Mouse (Mus musculus): ENCODE measurements around the gene Zbtb20. TPM values are rescaled to one million over a fixed set of nuclear protein-coding genes. Genes with fewer than 3 reads are reported as not detected.

Zbtb20 gene
- polyA plus RNA-seq (2014; fragmentation: Nextera tagmentation; extraction: Ambion mirVana) = 42.5 and 44.1 TPM in 2 replicates

DNA sequence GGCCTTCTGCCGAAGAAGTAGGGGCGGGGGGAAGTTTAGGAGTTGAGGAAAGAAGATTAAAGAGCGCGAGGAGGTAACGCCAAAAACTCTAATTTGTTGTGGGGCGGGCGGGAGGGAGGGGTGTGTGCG lies at the start of gene Zbtb20:
Gene Zbtb20 (plus strand): TSS at position 30 of the 129 bp plus-strand sequence.
- H3K4me2 ChIP-seq (ENCODE audit: low read depth) = peak within 1 kb of the TSS; percentile 70
- no peak for ATAC-seq (ENCODE audit: insufficient read depth, low FRiP score, low TSS enrichment)
- peak within 1 kb of the TSS; percentile 73 for H3K4me3 ChIP-seq (ENCODE audit: low read depth, low read length)
- WGBS = 6% methylated on average over 8 of the region's 8 CpGs
- peak within 1 kb of the TSS; percentile 88 for H3K9ac ChIP-seq (ENCODE audit: low read length)
- H3K4me1 ChIP-seq (ENCODE audit: control insufficient read depth, insufficient read depth, low read length) = no peaks in the 10 kb centered on the region; the same call in 1 of the 2 replicates
- DNase-seq (ENCODE audit: low spot score) = no peak
- no peaks in the 10 kb centered on the region for H3K9me3 ChIP-seq (ENCODE audit: control insufficient read depth, low read length)
- no peaks in the 10 kb centered on the region for H3K36me3 ChIP-seq (ENCODE audit: control insufficient read depth, insufficient read depth, low read length)
- peak within 1 kb of the TSS; percentile 98 for H3K27ac ChIP-seq (ENCODE audit: low read depth, low read length)
- no peaks in the 10 kb centered on the region for H3K27me3 ChIP-seq (ENCODE audit: control insufficient read depth, insufficient read depth, low read length)

DNA sequence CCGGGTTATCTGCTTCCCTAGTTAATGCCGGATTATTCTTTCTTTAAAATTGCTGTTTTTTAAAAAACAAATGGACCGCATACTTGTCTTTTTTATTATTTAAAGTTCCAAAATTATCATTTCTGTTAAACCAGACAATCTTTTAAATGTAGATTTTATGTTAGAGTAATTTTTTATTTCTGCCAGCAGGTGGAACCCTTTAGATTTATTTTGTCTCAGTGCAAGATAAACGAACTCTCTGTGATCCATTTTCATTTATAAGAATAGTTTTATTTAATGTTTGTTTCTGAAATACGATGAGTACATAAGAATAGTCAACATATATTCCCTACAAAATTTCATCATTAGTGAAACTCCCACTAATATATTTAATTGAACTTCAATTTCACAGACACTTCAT lies 39.7 kb upstream of the Zbtb20 start:
- Histone ChIP-seq H3K4me2 (ENCODE audit: low read depth) (no peak overlapping the region), H3K9me3 (ENCODE audit: control insufficient read depth, low read length) (no peaks in the 10 kb centered on the region), H3K4me1 (ENCODE audit: control insufficient read depth, insufficient read depth, low read length) (no peaks in the 10 kb centered on the region), H3K36me3 (ENCODE audit: control insufficient read depth, insufficient read depth, low read length) (no peaks in the 10 kb centered on the region), H3K4me3 (ENCODE audit: low read depth, low read length) (no peak overlapping the region), H3K9ac (ENCODE audit: low read length) (no peak overlapping the region), H3K27me3 (ENCODE audit: control insufficient read depth, insufficient read depth, low read length) (no peaks in the 10 kb centered on the region), H3K27ac (ENCODE audit: low read depth, low read length) (no peak overlapping the region)
- no peak for DNase-seq (ENCODE audit: low spot score)
- 80% methylated on average over 5 of the region's 5 CpGs for WGBS
- ATAC-seq (ENCODE audit: insufficient read depth, low FRiP score, low TSS enrichment) = no peak

- WGBS = 62% methylated on average over 2 of the region's 2 CpGs
- Histone ChIP-seq H3K4me1 (ENCODE audit: control insufficient read depth, insufficient read depth, low read length) (no peaks in the 10 kb centered on the region), H3K27me3 (ENCODE audit: control insufficient read depth, insufficient read depth, low read length) (no peaks in the 10 kb centered on the region), H3K9me3 (ENCODE audit: control insufficient read depth, low read length) (no peaks in the 10 kb centered on the region), H3K27ac (ENCODE audit: low read depth, low read length) (no peak overlapping the region), H3K36me3 (ENCODE audit: control insufficient read depth, insufficient read depth, low read length) (no peaks in the 10 kb centered on the region), H3K9ac (ENCODE audit: low read length) (no peak overlapping the region), H3K4me2 (ENCODE audit: low read depth) (no peak overlapping the region), H3K4me3 (ENCODE audit: low read depth, low read length) (no peak overlapping the region)
- DNase-seq (ENCODE audit: low spot score) (no peak), ATAC-seq (ENCODE audit: insufficient read depth, low FRiP score, low TSS enrichment) (no peak)
Observed at GRCm38 (mm10) chr16:42836404-42837120, 39.1 kb upstream of the Zbtb20 start.

DNA sequence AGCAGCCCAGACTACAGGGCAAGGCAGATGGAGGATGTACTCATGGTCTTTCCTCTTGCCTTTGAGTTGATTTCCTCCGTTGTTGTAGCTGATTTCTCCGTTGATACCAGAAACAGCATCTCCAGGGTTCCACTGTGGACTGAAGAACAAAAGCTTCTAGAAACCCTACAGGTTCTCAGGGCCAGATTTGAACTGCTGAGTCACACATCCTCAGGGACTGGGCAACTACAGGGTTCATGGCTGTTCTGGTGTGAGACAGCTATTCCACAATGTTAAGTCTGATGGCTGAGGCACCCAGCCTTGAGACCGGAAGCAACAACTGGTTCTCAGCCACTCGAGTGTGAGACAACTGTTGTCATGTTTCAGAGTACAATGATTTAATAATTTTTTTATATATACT lies 37.5 kb upstream of the Zbtb20 start:
- Histone ChIP-seq H3K36me3 (ENCODE audit: control insufficient read depth, insufficient read depth, low read length) (no peaks in the 10 kb centered on the region), H3K9me3 (ENCODE audit: control insufficient read depth, low read length) (no peaks in the 10 kb centered on the region), H3K9ac (ENCODE audit: low read length) (no peak overlapping the region), H3K27ac (ENCODE audit: low read depth, low read length) (no peak overlapping the region), H3K27me3 (ENCODE audit: control insufficient read depth, insufficient read depth, low read length) (no peaks in the 10 kb centered on the region), H3K4me2 (ENCODE audit: low read depth) (no peak overlapping the region), H3K4me1 (ENCODE audit: control insufficient read depth, insufficient read depth, low read length) (no peaks in the 10 kb centered on the region), H3K4me3 (ENCODE audit: low read depth, low read length) (no peak overlapping the region)
- ATAC-seq (ENCODE audit: insufficient read depth, low FRiP score, low TSS enrichment) (no peak), DNase-seq (ENCODE audit: low spot score) (no peak)
- 93% methylated on average over 4 of the region's 4 CpGs for WGBS

- H3K4me2 ChIP-seq (ENCODE audit: low read depth) = no peak overlapping the region
- no peaks in the 10 kb centered on the region for H3K4me1 ChIP-seq (ENCODE audit: control insufficient read depth, insufficient read depth, low read length)
- DNase-seq (ENCODE audit: low spot score) (no peak), ATAC-seq (ENCODE audit: insufficient read depth, low FRiP score, low TSS enrichment) (no peak)
- no peaks in the 10 kb centered on the region for H3K36me3 ChIP-seq (ENCODE audit: control insufficient read depth, insufficient read depth, low read length)
- H3K9ac ChIP-seq (ENCODE audit: low read length) = no peak overlapping the region
- 86% methylated on average over 3 of the region's 3 CpGs for WGBS
- no peak overlapping the region for H3K27ac ChIP-seq (ENCODE audit: low read depth, low read length)
- no peak overlapping the region for H3K4me3 ChIP-seq (ENCODE audit: low read depth, low read length)
- no peaks in the 10 kb centered on the region for H3K27me3 ChIP-seq (ENCODE audit: control insufficient read depth, insufficient read depth, low read length)
- no peaks in the 10 kb centered on the region for H3K9me3 ChIP-seq (ENCODE audit: control insufficient read depth, low read length)
Observed at GRCm38 (mm10) chr16:42857564-42858183, 18.0 kb upstream of the Zbtb20 start.

GRCm38 (mm10) chr16:42859251-42859650 lies 16.4 kb upstream of the Zbtb20 start:
- H3K27ac ChIP-seq (ENCODE audit: low read depth, low read length) = no peak overlapping the region
- 87% methylated on average over 4 of the region's 4 CpGs for WGBS
- H3K4me1 ChIP-seq (ENCODE audit: control insufficient read depth, insufficient read depth, low read length) = no peaks in the 10 kb centered on the region
- H3K4me3 ChIP-seq (ENCODE audit: low read depth, low read length) = no peak overlapping the region
- H3K4me2 ChIP-seq (ENCODE audit: low read depth) = no peak overlapping the region
- DNase-seq (ENCODE audit: low spot score) (no peak), ATAC-seq (ENCODE audit: insufficient read depth, low FRiP score, low TSS enrichment) (no peak)
- H3K36me3 ChIP-seq (ENCODE audit: control insufficient read depth, insufficient read depth, low read length) = no peaks in the 10 kb centered on the region
- H3K27me3 ChIP-seq (ENCODE audit: control insufficient read depth, insufficient read depth, low read length) = no peaks in the 10 kb centered on the region
- no peaks in the 10 kb centered on the region for H3K9me3 ChIP-seq (ENCODE audit: control insufficient read depth, low read length)
- no peak overlapping the region for H3K9ac ChIP-seq (ENCODE audit: low read length)

GRCm38 (mm10) chr16:42863231-42863630 lies 12.4 kb upstream of the Zbtb20 start:
- H3K9me3 ChIP-seq (ENCODE audit: control insufficient read depth, low read length) = no peaks in the 10 kb centered on the region
- no peaks in the 10 kb centered on the region for H3K27me3 ChIP-seq (ENCODE audit: control insufficient read depth, insufficient read depth, low read length)
- H3K4me1 ChIP-seq (ENCODE audit: control insufficient read depth, insufficient read depth, low read length) = no peaks in the 10 kb centered on the region
- no peak overlapping the region for H3K27ac ChIP-seq (ENCODE audit: low read depth, low read length)
- H3K4me2 ChIP-seq (ENCODE audit: low read depth) = no peak overlapping the region
- no peak overlapping the region for H3K4me3 ChIP-seq (ENCODE audit: low read depth, low read length)
- DNase-seq (ENCODE audit: low spot score) = no peak
- no peak overlapping the region for H3K9ac ChIP-seq (ENCODE audit: low read length)
- WGBS = 86% methylated on average over 2 of the region's 2 CpGs
- no peaks in the 10 kb centered on the region for H3K36me3 ChIP-seq (ENCODE audit: control insufficient read depth, insufficient read depth, low read length)
- ATAC-seq (ENCODE audit: insufficient read depth, low FRiP score, low TSS enrichment) = no peak

GRCm38 (mm10) chr16:42866061-42866460 lies 9.6 kb upstream of the Zbtb20 start:
- no peak for DNase-seq (ENCODE audit: low spot score)
- no peak overlapping the region for H3K9ac ChIP-seq (ENCODE audit: low read length)
- H3K9me3 ChIP-seq (ENCODE audit: control insufficient read depth, low read length) = no peaks in the 10 kb centered on the region
- H3K4me3 ChIP-seq (ENCODE audit: low read depth, low read length) = no peak overlapping the region
- H3K4me2 ChIP-seq (ENCODE audit: low read depth) = no peak overlapping the region
- no peaks in the 10 kb centered on the region for H3K36me3 ChIP-seq (ENCODE audit: control insufficient read depth, insufficient read depth, low read length)
- no peaks in the 10 kb centered on the region for H3K27me3 ChIP-seq (ENCODE audit: control insufficient read depth, insufficient read depth, low read length)
- H3K27ac ChIP-seq (ENCODE audit: low read depth, low read length) = no peak overlapping the region
- H3K4me1 ChIP-seq (ENCODE audit: control insufficient read depth, insufficient read depth, low read length) = no peaks in the 10 kb centered on the region
- 76% methylated on average over 1 of the region's 1 CpGs for WGBS
- no peak for ATAC-seq (ENCODE audit: insufficient read depth, low FRiP score, low TSS enrichment)

DNA sequence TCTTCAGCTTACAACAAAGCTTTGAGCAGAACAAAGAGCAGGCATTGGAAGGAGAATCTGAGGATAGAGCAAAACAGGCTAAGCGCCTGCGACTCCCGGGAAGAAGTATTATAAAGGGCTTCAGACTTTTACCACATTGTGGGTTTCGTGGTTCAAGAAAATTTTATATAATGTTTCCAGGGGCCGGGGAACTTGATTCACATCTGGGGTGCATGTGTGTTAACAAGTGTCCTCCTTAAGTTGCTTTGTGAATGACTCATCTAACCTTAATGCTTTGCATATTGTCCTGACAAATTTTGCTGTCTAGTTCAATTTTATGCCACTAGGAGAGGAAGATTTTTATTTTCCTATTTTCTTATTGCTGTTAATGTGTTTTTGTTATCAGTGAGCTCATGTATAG lies 3.6 kb upstream of the Zbtb20 start:
- ATAC-seq (ENCODE audit: insufficient read depth, low FRiP score, low TSS enrichment) = no peak
- WGBS = 81% methylated on average over 5 of the region's 5 CpGs
- Histone ChIP-seq H3K9ac (ENCODE audit: low read length) (no peak overlapping the region), H3K4me1 (ENCODE audit: control insufficient read depth, insufficient read depth, low read length) (no peaks in the 10 kb centered on the region; the same call in 1 of the 2 replicates), H3K9me3 (ENCODE audit: control insufficient read depth, low read length) (no peaks in the 10 kb centered on the region), H3K27ac (ENCODE audit: low read depth, low read length) (no peak overlapping the region), H3K27me3 (ENCODE audit: control insufficient read depth, insufficient read depth, low read length) (no peaks in the 10 kb centered on the region), H3K4me2 (ENCODE audit: low read depth) (no peak overlapping the region), H3K36me3 (ENCODE audit: control insufficient read depth, insufficient read depth, low read length) (no peaks in the 10 kb centered on the region), H3K4me3 (ENCODE audit: low read depth, low read length) (no peak overlapping the region)
- DNase-seq (ENCODE audit: low spot score) = no peak

Data from neural tube, embryonic 11.5 days (tissue).